Mouse (Mus musculus) c-Kit-positive CD71-positive TER-119-negative erythroid progenitor cells, embryonic 14.5 days (primary cell): ENCODE measurements around the gene Gnai2.

ENCODE experiments used
- DNase-seq: peaks from one replicate; pipeline ENCODE4 v3.0.0-alpha.2; 2013; ENCODE audit warnings: low read depth

Gene Gnai2

DNA sequence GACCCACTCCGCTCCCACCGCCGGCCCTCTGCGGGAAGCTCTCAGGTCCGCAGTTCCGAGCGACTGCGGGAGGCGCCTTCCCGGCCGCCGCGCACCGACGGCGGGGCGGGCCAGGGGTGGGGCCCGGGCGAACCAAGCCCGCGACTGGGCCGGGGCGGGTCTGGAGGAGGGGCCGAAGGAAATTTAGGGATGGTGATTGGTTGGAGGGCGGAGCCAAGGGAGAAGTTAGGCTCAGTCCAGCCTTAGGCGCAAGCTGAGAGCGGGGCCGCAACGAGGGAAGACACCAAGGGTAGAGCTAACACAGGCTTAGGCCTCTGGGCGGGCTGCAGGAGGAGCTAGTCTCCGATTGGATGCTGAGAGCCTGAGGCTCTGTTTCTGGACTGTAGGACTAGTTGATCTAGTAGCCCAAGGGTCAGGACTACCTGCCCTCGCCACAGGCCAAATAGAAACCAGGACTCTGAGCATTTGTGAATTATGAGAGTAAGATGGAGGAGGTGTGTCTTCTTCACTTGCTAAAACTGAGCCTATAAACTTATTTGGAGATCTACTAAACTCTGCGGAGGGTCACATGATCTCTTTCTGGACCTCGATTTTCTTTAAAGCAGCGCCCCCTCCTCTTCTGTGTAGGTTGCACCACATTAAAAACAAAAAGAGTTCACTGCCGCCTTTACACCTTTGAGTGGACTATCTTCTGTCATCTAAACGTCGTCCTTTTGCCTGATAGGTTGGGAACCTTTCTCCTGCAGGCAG lies at the start of gene Gnai2:
Gene Gnai2, minus strand, starts transcription at position 89 of the 750 bp plus-strand sequence.
- peak; percentile 95 for DNase-seq

DNA sequence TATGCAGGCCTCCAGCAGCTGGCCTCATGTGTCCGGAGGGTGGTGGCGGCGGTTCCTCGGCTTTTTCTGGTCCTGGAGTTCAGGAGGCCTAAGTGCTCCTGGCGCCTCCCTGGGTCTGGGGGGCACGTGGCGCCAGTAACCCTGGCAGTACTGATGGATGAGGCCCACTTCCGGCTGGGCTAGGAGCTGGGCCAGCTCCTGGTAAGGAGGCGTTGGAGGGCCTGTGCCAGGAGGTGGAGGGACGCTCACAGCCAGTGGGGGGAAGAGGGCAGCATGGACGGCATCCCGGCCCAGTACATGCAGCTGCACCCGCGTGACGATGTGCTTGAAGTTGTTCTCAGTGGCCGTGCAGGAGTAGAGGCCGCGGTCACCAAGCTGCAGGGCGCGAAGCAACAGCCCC lies 47.2 kb upstream of the Gnai2 start:
- no peak for DNase-seq

DNA sequence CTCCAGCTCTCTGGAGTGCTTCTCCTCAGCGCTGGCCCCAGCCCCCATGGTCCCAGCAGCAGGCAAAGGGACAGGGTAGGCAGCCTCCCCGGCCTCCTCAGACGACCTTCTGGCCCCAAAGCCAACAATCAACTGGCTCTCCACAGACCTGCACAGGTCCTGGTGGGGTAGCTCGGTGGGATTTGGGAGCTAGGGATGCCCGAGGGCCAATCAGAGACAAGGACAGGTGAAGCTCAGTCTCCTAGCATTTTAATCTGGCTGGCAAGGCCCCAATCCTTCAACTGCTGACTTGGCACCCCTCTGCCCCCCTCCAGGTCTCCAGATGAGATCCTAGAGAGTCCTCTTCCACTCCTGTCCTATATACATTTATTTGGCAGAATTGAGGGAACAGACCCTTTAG lies 44.3 kb upstream of the Gnai2 start, which contains the start of gene Gnat1:
Gene Gnat1, minus strand, starts transcription at position 212 of the 400 bp plus-strand sequence.
- DNase-seq, result no peak

DNA sequence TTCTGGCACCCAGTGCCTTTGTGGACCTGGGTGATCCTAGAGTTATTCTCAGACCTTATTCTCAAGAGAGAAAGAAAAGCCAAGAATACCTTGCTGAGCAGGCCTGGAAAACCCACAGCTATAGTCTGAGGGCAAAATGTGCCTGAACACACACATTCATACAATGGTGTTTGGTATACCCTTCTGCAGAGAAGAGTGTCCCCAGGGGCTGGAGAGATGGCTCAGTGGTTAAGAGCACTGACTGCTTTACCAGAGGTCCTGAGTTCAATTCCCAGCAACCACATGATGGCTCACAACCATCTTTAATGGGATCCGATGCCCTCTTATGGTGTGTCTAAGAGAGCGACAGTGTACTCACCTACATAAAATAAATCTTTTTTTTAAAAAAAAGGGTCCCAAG lies 43.7 kb upstream of the Gnai2 start:
- no peak for DNase-seq

DNA sequence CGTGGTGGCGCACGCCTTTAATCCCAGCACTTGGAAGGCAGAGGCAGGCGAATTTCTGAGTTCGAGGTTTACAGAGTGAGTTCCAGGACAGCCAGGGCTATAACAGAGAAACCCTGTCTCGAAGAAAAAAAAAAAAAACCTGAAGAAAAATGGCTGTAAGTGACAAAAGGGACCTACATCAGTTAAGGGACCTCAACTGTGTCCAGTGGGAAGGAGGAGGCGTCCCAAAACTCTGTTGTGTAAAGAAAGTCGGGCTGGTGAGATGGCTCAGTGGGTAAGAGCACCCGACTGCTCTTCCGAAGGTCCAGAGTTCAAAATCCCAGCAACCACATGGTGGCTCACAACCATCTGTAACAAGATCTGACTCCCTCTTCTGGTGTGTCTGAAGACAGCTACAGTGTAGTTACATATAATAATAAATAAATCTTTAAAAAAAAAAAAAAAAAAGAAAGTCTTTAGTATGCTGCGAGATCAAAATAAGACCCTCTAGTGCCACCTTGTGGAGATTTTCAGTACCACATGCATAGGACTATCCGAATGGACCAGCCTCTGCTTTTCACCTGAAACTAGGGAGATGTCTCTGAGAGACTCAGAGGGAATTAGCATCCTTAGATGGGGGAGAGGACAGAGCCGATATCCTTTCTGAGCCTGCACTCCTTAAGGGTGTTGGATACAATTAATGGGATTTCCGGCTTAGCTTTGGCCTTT lies 42.8 kb upstream of the Gnai2 start:
- DNase-seq, result peak; percentile 66

DNA sequence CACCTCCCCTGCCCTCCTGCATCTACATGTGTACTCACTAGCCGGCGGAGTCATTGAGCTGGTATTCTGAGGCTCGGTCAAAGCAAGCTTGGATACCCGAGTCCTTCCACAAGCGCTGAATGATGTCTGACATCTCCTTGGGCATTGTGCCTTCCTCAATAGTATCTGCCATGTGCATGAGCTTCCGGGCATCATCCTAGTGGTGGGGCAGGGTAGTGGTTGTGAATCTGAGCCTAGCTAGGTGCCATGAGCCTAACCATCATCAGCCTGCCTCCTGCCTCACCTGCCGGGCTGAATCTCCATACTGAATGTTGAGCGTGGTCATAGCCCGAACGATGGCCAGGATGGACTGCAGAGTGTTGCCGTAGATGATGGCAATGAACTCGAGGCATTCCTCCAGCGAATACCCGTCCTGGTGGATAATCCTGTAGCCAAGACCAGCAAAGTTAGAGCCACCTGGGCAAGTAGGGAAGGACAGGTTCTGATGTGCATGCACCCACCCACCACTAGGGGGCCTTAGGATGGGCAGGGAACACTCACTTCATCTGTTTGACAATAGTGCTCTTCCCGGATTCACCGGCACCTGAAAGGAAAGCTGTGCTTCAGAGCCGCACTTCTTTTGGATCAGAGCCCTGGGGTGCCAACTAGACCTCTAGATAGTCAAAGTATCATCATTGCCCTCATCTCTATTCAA lies 42.1 kb upstream of the Gnai2 start:
- peak; percentile 14 for DNase-seq

DNA sequence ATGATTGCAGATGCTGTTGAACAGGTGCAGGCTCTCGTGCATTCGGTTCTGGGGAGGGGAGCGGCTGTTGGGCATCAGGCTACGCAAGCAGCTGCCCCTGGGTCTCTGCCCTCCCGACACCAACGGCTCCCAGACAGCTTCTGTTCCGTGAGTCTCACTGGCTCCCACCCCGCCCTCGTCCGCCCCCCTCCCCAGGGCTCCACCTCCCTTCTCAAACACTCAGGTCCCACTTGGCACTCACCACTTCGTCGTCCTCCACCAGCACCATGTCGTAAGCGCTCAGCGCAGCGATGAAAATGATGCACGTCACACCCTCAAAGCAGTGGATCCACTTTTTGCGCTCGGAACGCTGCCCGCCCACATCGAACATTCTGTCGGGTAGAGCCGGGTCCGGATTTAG lies 41.1 kb upstream of the Gnai2 start:
- no peak for DNase-seq

DNA sequence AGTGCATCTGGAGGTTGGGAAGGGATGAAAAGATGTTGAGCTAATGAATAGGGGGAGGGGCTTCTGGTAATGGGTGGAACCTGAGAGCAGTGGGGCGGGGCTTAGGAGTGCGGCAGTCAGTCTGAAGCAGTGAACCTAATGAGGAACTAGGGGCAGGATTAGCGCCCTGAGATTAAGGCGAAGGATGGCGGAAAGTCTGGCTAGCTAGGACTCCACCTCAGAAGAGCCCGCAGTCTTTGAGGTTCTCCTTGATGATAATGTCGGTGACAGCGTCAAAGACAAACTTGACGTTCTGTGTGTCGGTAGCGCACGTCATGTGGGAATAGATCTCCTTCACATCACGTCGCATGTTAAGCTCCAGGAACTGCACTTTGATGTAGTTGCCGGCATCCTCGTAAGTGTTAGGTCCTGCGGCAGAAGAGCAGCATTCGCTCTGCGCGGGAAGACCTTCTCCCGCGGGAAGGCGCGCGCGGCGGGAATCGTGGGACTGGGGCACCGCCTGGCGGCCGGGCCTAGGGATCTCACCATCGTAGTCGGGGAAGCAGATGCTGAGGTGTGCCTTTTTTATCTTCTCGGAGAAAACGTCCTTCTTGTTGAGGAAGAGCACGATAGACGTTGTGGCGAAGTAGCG lies 40.6 kb upstream of the Gnai2 start:
- DNase-seq, result peak; percentile 35

DNA sequence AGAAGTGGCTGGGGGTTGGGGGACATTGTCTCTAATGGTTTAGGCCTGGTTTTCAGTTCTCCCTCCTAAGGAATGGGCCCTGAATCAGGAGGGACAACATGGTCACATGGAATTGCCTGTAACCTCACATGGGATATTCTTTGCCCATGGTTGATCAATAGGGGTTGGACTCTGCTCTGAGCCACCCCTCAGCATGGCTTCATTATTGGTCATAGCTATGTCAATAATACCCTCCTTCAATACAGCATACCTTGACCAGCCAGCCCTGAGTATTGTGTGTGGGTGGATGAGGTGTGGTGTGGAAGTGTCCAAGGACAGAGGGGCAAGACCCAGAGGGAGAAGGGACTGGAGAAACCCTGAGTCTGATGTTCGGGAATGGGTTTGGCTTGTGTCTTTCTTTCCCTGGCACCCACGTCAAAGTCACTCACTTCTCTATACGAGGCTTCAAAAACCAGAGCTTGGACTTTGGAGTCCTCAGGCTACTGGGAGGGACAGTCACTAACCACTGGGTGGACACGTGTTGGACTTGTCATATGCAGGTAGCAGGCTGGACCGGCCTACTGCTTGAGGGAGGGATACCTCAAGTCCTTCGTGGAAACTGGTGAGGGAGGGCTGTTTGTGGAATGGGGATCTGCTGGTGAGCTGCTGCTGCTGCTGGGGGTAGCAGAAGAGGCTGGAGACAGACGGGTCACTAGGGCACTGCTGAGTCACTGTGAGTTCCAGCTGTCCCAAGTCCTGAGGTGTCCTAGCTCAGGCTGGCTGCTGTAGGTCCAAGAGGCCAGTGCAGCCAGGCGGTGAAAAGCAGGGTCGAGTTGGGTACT lies 39.7 kb upstream of the Gnai2 start:
- DNase-seq, result no peak

DNA sequence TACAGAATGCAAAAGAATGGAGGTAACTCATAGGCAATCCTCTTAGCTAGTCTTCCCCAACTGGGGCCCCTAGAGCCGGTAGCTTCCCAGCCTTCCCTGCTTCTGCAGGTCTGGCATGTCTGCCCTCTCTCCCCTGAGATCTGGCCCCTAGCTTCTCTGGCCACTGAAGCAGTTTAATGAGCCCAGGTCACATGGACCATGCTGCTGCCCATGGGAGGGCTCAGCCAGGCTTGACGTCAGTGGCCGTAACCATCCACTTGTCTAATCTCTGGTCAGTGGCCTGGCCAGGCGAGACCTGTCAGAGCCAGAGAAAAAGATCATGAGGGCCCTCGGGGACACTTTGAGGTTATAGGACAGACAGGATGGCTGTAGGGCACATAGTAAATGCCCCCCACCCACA lies 35.1 kb upstream of the Gnai2 start:
- no peak for DNase-seq

DNA sequence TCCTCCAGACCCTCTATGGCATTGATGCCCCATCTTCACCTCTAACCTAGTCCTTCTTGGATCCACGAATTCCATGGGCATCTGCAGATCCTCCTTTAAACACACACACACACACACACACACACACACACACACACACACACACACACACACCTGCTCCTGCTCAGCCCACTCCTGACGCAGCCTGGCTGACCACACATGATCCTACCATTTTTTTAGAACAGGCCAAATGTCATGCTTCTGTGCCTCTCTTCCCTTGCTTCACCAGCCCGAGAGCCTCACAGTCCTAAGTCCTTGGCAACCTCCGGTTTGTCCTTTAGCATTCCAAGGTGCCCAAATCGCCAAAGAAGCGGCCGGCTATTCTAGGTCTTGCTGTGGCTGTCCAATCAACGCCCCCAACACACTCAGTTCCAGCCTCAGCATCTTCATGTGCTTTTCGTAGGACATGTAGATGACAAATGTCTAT lies 34.3 kb upstream of the Gnai2 start, which contains the start of gene Slc38a3:
Gene Slc38a3, minus strand, starts transcription at position 51 of the 466 bp plus-strand sequence.
- DNase-seq, result no peak

DNA sequence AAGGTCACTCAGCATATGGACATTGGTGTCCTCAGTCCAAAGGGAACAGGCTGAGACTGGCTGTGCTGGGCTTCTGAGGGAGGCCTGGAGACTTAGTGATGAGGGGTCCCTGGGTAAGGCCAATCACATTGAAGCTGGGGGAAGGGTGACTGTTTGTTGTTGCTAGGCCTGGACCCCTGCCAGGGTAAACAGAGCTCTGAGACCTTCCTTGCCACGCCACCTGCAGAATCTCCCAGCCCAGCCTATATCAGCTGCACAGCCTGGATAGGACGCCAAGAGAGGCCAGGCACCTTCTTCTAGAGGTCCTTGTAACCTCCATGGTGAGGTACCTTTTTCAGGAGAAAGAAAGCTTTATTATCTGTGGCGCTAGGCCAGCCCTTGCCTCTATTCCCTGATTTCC lies 33.7 kb upstream of the Gnai2 start:
- no peak for DNase-seq

DNA sequence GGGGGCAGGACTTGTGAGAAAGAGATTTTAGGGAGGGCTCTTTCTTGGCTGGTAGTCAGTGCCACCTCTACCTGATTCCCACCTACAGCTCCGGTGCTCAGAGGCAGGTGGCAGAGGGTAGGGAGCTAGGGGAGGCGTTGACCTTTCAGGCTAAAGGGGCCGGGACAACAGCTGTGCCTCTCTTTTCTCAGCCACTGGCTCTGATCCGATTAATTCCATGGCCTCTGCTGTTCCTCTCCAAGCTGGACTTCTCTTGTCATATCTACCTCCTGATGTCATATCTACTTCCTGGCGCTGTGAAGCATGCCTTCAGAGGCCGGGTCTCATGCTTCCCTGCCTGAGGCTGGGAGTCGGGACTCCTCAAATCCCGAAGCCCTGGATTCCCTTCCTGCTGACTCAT lies 32.8 kb upstream of the Gnai2 start:
- no peak for DNase-seq

DNA sequence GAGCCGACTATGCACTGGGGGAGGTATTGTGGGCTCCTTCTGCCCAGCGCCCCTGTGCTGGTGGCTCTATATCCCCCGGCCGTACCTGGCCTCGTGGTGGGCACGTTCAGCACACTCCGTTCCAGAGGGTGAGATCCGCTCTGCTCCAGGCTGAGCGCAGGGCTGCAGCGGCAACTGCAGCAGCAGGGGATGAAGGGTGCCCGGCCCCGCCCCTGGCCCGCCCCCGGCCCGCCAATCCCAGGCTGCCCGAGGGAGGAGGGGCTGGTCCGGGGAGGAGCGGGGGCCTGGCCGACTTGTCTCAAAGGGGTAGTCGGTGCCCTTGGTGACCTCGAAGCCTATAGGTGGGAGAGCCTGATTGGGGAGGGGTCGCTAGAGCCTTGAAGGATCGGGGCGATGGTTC lies 32.1 kb upstream of the Gnai2 start:
- no peak for DNase-seq

DNA sequence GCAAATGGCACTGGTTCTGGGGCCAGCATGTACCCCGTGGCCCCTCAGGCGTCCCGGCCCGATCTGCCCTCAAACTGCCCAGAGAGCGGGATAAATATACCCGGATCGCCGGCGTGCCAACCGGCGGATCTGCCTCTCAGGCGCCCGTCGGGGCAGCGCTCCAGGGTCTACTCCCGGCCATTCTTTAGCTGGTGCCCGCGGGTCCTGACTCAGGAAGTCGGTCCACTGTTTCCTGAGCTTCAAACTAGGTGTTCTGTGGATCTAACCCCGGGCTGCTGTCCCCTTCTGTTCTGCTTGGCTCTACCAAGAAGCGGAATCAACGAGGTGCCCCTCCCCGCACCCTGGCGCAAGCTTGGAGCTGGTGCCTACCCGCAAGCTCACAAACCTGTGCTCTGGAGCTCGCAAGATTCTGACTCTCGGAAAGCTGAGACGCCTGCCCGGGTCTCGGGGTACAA lies 31.6 kb upstream of the Gnai2 start:
- no peak for DNase-seq

DNA sequence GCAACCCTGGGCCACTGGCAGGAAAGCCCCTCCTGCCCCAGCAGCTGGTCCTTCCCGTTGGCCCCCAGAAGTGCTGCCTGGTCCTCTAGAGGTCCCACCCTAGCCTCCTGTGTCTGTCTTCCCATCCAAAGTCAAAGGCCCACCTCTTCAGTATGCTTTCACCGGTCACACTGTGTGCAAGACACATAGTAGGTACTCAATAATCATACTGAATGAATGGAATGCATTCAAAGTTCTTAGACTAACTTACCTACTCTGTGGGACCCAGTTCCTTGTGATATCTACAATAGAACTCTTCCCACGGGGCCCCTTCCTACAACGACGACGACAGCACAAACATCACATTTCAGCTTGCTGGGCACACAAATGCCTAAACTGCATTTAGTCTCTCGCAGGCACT lies 30.1 kb upstream of the Gnai2 start:
- no peak for DNase-seq

DNA sequence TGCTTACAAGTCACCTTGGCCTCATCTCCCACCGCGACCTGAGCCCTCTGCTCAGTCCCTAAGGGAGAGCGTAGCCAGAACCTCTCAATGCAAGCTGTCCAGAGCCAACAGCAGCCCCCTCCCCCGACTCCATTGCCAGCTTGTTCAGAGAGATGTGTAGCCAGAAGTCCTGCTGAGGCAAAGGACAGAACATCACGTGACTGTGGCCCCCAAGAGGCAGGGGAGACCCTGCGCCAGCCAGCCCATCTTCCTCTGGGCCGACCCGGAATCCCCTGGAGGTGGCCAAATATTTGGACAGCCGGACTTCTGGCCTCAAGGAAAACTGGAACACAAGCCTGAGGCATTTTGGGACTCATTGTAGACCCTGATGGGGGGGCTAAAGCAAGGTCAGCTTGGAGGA lies 28.4 kb upstream of the Gnai2 start:
- no peak for DNase-seq

DNA sequence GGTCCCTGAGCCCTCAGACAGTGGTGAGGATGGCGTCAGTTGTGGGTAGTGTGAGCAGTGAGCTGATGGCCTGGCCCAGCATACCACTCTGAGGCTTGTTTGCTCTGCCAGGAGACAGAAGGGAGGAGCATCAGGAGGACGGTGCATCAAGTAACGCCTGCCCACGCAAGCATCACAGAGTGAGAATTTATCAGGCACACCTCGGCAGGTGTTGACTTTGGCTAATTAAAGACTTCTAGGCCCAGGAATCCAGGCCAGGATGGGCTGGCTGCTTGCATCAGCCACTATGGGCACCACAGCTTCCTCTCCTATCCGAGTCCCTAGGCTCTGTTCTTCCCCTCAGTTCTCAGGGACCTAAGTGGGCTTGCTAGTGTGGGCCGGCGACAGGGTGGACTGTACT lies 27.2 kb upstream of the Gnai2 start:
- DNase-seq, result no peak

DNA sequence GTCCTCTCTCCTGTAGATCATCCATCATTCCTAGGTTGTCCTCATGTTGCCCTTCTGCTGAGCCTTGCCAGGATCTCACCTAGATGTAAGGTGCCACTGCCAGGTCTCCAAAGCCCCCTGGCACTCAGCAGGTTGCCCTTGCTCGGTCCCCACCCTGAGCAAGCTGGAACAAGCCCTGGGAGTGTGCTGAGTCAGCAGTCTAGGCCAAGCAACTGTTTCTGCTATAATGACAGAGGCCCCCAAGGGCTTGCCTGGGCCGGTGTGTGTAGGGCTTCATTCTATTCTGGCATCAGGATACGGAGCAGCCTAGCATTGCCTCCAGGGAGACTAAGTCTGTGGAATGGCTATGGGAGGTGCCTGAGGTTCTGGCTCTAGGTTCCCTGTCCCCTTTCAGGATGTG lies 25.6 kb upstream of the Gnai2 start:
- DNase-seq, result no peak

DNA sequence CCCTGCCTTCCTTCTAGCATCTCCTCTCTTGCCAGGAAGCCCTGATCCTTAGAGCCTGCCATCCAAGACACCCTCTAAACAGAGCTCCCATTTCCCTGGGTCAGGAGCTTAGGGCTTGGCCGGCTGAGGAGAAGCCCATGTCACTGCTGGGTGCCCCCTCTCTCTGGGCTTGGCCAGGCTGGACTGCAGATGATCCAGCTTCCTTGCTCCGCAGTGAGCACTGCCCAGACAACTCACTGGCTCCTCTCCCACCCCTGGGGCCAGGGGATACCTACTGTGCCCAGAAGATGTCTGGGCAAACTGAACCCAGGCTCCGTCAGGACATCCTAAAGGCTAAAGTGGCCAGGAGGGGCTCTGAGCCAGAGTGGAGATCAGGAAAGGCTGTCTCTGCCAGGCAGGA lies 24.8 kb upstream of the Gnai2 start:
- DNase-seq, result no peak

DNA sequence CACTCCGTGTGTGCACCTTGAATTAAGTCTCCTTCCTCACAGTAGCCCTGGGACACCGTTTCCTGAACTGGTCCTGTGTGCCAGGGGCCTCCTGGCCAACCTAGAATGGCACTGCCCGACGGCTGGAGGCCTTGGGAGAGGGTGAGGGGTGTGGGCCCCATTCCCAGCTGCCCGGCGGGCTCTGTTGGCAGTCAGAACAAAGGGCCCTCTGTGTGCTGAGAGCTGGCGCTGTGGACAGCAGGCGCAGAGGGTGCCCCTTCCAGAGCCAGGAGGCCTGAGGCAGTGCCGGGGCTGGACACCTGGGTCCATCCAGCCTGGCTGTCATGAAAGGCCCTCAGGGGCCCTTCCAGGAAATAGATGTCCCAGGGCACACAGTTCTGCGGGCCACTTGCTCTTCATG lies 24.4 kb upstream of the Gnai2 start:
- DNase-seq, result no peak
